Mouse (Mus musculus) forebrain, embryonic 14.5 days (tissue): ENCODE measurements around the gene Specc1l. TPM values are rescaled to one million over a fixed set of nuclear protein-coding genes. Genes with fewer than 3 reads are reported as not detected.
A peak's percentile ranks its signal among the peaks of the same experiment; 100 is the strongest.

Experiments
- ATAC-seq: fragments of 200-750 bp; cut with Nextera tagmentation; 2 replicates; pipeline ENCODE4 v1.8.0; 2017; ENCODE audit warnings: mild to moderate bottlenecking, moderate library complexity
- DNase-seq: peaks from one replicate; pipeline ENCODE4 v3.0.0-alpha.2; 2015; ENCODE audit warnings: low spot score
- H3K27ac ChIP-seq: fragments of 300-500 bp; sonication (generic); 2 replicates; pipeline ENCODE4 v1.5.1; 2014; ENCODE audit warnings: low read depth, mild to moderate bottlenecking, control low read depth, low read length, moderate library complexity
- H3K27me3 ChIP-seq: fragments of 300-500 bp; sonication (generic); replicated peaks from 2 replicates; pipeline ENCODE4 v1.6.1; 2014; ENCODE audit warnings: low read length, control low read depth, mixed read lengths; ENCODE audit not compliant: control insufficient read depth, insufficient read depth
- H3K36me3 ChIP-seq: fragments of 300-500 bp; sonication (generic); 2 replicates; pipeline ENCODE4 v1.6.1; 2014; ENCODE audit warnings: low read length, control low read depth; ENCODE audit not compliant: control insufficient read depth, insufficient read depth
- H3K4me1 ChIP-seq: fragments of 300-500 bp; sonication (generic); 2 replicates; pipeline ENCODE4 v1.6.1; 2014; ENCODE audit warnings: antibody characterized with exemption, low read length, control low read depth; ENCODE audit not compliant: control insufficient read depth, insufficient read depth
- H3K4me2 ChIP-seq: fragments of 300-500 bp; sonication (generic); 2 replicates; pipeline ENCODE4 v1.6.1; 2014; ENCODE audit warnings: mild to moderate bottlenecking, control low read depth, low read length
- H3K4me3 ChIP-seq: fragments of 300-500 bp; sonication (generic); 2 replicates; pipeline ENCODE4 v1.5.1; 2014; ENCODE audit warnings: low read depth, low read length, control low read depth
- H3K9ac ChIP-seq: fragments of 300-500 bp; sonication (generic); 2 replicates; pipeline ENCODE4 v1.6.1; 2014; ENCODE audit warnings: mild to moderate bottlenecking, low read length, control low read depth, moderate library complexity
- H3K9me3 ChIP-seq: fragments of 300-500 bp; sonication (generic); replicated peaks from 2 replicates; pipeline ENCODE4 v1.6.1; 2016; ENCODE audit warnings: low read length, control low read depth, mixed read lengths; ENCODE audit not compliant: control insufficient read depth
- WGBS: fragments of 180-500 bp; shearing (Covaris S2); extraction: QIAGEN DNeasy Blood & Tissue Kit; methylation state at CpG from one replicate; pipeline ENCODE4 v1.1.7; 2014; 5-methylcytosine and 5-hydroxymethylcytosine counted together
- polyA plus RNA-seq: library from polyadenylated mRNA; unstranded; fragments of >200 nt; fragmentation: Nextera tagmentation; extraction: Ambion mirVana; gene quantifications from 2 replicates; pipeline ENCODE4 v1.2.1, GENCODE M21; 2014

The Specc1l gene
- polyA plus RNA-seq, 1 experiment from 2014 or later = 24.3 TPM

DNA sequence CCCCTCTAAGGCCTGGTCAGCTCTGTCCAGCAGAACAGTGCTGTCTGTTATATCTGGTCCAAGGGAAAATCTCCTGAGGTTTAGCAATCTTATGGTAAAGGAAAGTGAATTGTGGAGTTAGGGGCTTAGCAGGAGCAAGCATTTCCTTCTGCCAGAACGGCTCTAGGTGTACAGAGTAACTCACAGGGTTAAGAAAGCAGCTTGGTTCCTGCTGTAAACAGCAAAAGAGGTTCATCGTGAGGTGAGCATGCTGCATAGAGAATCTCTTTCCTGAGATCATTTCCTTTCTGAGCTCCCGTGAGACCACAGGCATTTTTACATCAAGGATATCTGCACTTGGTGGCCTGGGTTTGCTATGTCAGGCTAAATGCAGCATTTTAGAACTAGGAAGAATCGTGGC, 83.1 kb downstream of the Specc1l start:
- Histone ChIP-seq H3K9me3 (no peaks in the 10 kb centered on the region), H3K36me3 (peaks cover 23% of the 10 kb centered on the region), H3K27ac (no peak overlapping the region), H3K4me2 (no peak overlapping the region), H3K9ac (no peak overlapping the region), H3K27me3 (no peaks in the 10 kb centered on the region), H3K4me1 (no peaks in the 10 kb centered on the region), H3K4me3 (no peak overlapping the region)
- ATAC-seq (no peak), DNase-seq (no peak)
- 87% methylated on average over 4 of the region's 4 CpGs for WGBS

- no peaks in the 10 kb centered on the region for H3K27me3 ChIP-seq
- H3K9ac ChIP-seq = no peak overlapping the region
- H3K9me3 ChIP-seq = no peaks in the 10 kb centered on the region
- 82% methylated on average over 5 of the region's 5 CpGs for WGBS
- no peak overlapping the region for H3K27ac ChIP-seq
- no peaks in the 10 kb centered on the region for H3K4me1 ChIP-seq
- peaks cover 30% of the 10 kb centered on the region for H3K36me3 ChIP-seq
- ATAC-seq (no peak), DNase-seq (no peak)
- no peak overlapping the region for H3K4me3 ChIP-seq
- no peak overlapping the region for H3K4me2 ChIP-seq
Measured at GRCm38 (mm10) chr10:75298608-75299007, 86.7 kb downstream of the Specc1l start.

DNA sequence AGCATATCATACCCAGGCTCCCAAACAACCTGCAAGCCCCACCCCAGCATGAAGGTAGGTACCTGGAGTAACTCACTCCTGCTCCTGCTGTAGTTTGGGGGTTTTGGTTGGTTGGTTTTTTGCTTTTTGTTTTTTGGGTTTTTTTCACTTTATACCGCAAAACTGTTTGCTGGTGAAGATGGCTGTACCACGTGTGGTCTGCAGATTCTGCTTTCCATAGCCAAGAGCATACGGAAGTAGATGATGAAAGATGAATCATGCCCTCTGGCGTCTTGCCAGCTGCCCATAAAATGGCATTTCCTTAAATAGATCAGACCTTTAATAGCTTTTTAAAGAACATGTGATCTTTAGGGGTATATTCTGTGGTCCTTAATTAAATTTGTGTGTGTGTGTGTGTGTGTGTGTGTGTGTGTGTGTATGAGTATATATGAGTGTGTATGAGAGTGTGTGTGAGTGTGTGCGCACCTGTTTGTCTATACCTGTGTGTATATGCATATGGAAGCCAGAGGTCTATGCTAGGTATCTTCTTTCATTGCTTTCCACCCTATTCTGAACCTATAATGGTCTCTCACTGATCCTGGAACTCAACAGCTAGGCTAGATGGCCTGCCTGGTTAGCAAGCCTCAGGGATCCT, 88.0 kb downstream of the Specc1l start:
- Histone ChIP-seq H3K27me3 (no peaks in the 10 kb centered on the region), H3K27ac (no peak overlapping the region), H3K4me2 (no peak overlapping the region), H3K36me3 (peaks cover 23% of the 10 kb centered on the region), H3K4me3 (no peak overlapping the region), H3K9ac (no peak overlapping the region), H3K4me1 (peaks cover 7% of the 10 kb centered on the region), H3K9me3 (no peaks in the 10 kb centered on the region)
- no peak for DNase-seq
- 83% methylated on average over 5 of the region's 5 CpGs for WGBS
- no peak for ATAC-seq

GRCm38 (mm10) chr10:75301195-75301806, 89.4 kb downstream of the Specc1l start:
- DNase-seq = no peak

DNA sequence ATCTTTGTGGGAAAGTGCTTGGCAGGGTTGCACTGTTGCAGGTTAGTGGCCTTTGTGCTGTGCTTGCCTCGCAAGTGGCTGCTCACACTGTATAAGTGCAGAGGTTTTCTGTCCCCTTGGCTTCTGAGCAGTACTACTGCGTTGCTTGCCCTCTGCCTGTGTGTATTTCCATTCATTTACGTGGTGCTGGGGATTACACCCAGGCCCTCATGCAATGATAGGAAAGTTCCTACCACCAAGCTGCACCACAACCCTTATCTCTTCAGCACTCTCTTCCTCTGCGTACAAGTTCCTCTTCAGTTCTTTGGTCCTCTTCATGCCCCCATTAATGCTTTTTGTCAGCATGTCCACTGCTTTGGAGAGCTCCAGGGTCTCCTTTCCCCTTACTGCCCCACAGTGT, 90.1 kb downstream of the Specc1l start:
- Histone ChIP-seq H3K4me3 (no peak overlapping the region), H3K36me3 (peaks cover 24% of the 10 kb centered on the region; the same call in 1 of the 2 replicates), H3K4me2 (no peak overlapping the region), H3K9ac (no peak overlapping the region), H3K4me1 (peaks cover 7% of the 10 kb centered on the region), H3K27me3 (no peaks in the 10 kb centered on the region), H3K9me3 (no peaks in the 10 kb centered on the region), H3K27ac (no peak overlapping the region; the same call in 1 of the 2 replicates)
- DNase-seq (no peak), ATAC-seq (no peak)
- WGBS = 94% methylated on average over 4 of the region's 4 CpGs

More at GRCm38 (mm10) chr10:75301195-75301806, 89.4 kb downstream of the Specc1l start:
- Histone ChIP-seq H3K36me3 (peaks cover 20% of the 10 kb centered on the region; the same call in 1 of the 2 replicates), H3K27ac (no peak overlapping the region; the same call in 1 of the 2 replicates), H3K9ac (no peak overlapping the region), H3K4me3 (no peak overlapping the region), H3K4me2 (no peak overlapping the region), H3K27me3 (no peaks in the 10 kb centered on the region), H3K9me3 (no peaks in the 10 kb centered on the region), H3K4me1 (peaks cover 7% of the 10 kb centered on the region)
- 92% methylated on average over 12 of the region's 12 CpGs for WGBS
- no peak for ATAC-seq

GRCm38 (mm10) chr10:75302536-75302935, 90.7 kb downstream of the Specc1l start:
- DNase-seq (no peak), ATAC-seq (no peak)
- WGBS = 93% methylated on average over 4 of the region's 4 CpGs
- Histone ChIP-seq H3K36me3 (peaks cover 27% of the 10 kb centered on the region), H3K27me3 (no peaks in the 10 kb centered on the region), H3K9ac (no peak overlapping the region), H3K4me3 (no peak overlapping the region), H3K9me3 (no peaks in the 10 kb centered on the region), H3K27ac (peak overlapping the region; percentile 75; the same call in 1 of the 2 replicates), H3K4me1 (peaks cover 7% of the 10 kb centered on the region), H3K4me2 (no peak overlapping the region)

- Histone ChIP-seq H3K4me2 (no peak overlapping the region), H3K36me3 (peaks cover 36% of the 10 kb centered on the region), H3K9ac (no peak overlapping the region), H3K9me3 (no peaks in the 10 kb centered on the region), H3K4me3 (no peak overlapping the region), H3K4me1 (peaks cover 7% of the 10 kb centered on the region), H3K27me3 (no peaks in the 10 kb centered on the region), H3K27ac (peak overlapping the region; percentile 75)
- 82% methylated on average over 8 of the region's 8 CpGs for WGBS
- DNase-seq (peak; percentile 77), ATAC-seq (peak; percentile 86)
Measured at GRCm38 (mm10) chr10:75303324-75304048, 91.6 kb downstream of the Specc1l start.

- peaks cover 41% of the 10 kb centered on the region for H3K36me3 ChIP-seq
- H3K27me3 ChIP-seq = no peaks in the 10 kb centered on the region
- ATAC-seq (no peak), DNase-seq (no peak)
- peaks cover 7% of the 10 kb centered on the region for H3K4me1 ChIP-seq
- WGBS = 80% methylated on average over 5 of the region's 5 CpGs
- no peak overlapping the region for H3K4me2 ChIP-seq
- no peak overlapping the region for H3K9ac ChIP-seq
- peak overlapping the region; percentile 75 for H3K27ac ChIP-seq
- no peaks in the 10 kb centered on the region for H3K9me3 ChIP-seq
- H3K4me3 ChIP-seq = no peak overlapping the region
Measured at GRCm38 (mm10) chr10:75304049-75304405, 92.2 kb downstream of the Specc1l start.

GRCm38 (mm10) chr10:75304413-75304812, 92.5 kb downstream of the Specc1l start:
- H3K27ac ChIP-seq = peak overlapping the region; percentile 75
- H3K9me3 ChIP-seq = no peaks in the 10 kb centered on the region
- peaks cover 45% of the 10 kb centered on the region for H3K36me3 ChIP-seq
- DNase-seq (no peak), ATAC-seq (peak; percentile 24; the same call in 1 of the 2 replicates)
- no peak overlapping the region for H3K4me2 ChIP-seq
- H3K4me3 ChIP-seq = no peak overlapping the region
- H3K9ac ChIP-seq = no peak overlapping the region
- H3K4me1 ChIP-seq = peaks cover 7% of the 10 kb centered on the region
- 74% methylated on average over 6 of the region's 6 CpGs for WGBS
- H3K27me3 ChIP-seq = no peaks in the 10 kb centered on the region
